Mouse (Mus musculus) small intestine, adult 2 months (tissue): ENCODE data around the gene Pcdh15. TPM values are rescaled to one million over a fixed set of nuclear protein-coding genes. Genes with fewer than 3 reads are reported as not detected.

Source experiments
- H3K27ac ChIP-seq: fragments of 200-500 bp; 2 replicates; pipeline ENCODE4 v1.5.1; 2012; ENCODE audit warnings: low read depth, low read length, control low read depth, inconsistent platforms; ENCODE audit not compliant: insufficient read depth
- H3K27me3 ChIP-seq: fragments of 200-500 bp; 2 replicates; pipeline ENCODE4 v1.6.1; 2012; ENCODE audit warnings: mild to moderate bottlenecking, moderate library complexity, low read length, inconsistent platforms; ENCODE audit not compliant: control insufficient read depth, insufficient read depth
- H3K36me3 ChIP-seq: fragments of 200-500 bp; 2 replicates; pipeline ENCODE4 v1.6.1; 2012; ENCODE audit warnings: mild to moderate bottlenecking, low read length, control low read depth, inconsistent platforms; ENCODE audit not compliant: control insufficient read depth, insufficient read depth
- H3K4me1 ChIP-seq: fragments of 200-500 bp; 2 replicates; pipeline ENCODE4 v1.6.1; 2012; ENCODE audit warnings: low read length, inconsistent platforms, mixed read lengths; ENCODE audit not compliant: control insufficient read depth, insufficient read depth, insufficient read length
- H3K4me3 ChIP-seq: fragments of 200-500 bp; 2 replicates; pipeline ENCODE4 v1.5.1; 2012; ENCODE audit warnings: low read depth, mild to moderate bottlenecking, control low read depth, inconsistent platforms, low read length, moderate library complexity
- CTCF ChIP-seq: fragments of 200-500 bp; IDR thresholded peaks from 2 replicates; pipeline ENCODE4 v1.5.1; 2012; ENCODE audit warnings: low read depth, mild to moderate bottlenecking, control low read depth, inconsistent platforms, low read length, moderate library complexity, mixed read lengths; ENCODE audit not compliant: insufficient replicate concordance, insufficient read length; ENCODE audit errors: extremely low read depth
- POLR2A ChIP-seq: fragments of 200-500 bp; IDR thresholded peaks from 2 replicates; pipeline ENCODE4 v1.6.1; 2012; ENCODE audit warnings: low read depth, mild to moderate bottlenecking, control low read depth, inconsistent platforms, low read length, moderate library complexity
- WGBS: fragments of 180-500 bp; shearing (Covaris S2); methylation state at CpG from one replicate; pipeline ENCODE4 v1.1.7; 2018; 5-methylcytosine and 5-hydroxymethylcytosine counted together
- polyA plus RNA-seq: library from polyadenylated mRNA; depleted of rRNA; stranded (reverse); fragments of >200 nt; gene quantifications from 2 replicates; pipeline ENCODE4 v1.2.3, GENCODE M21; 2012

Pcdh15 gene
- polyA plus RNA-seq, 1 experiment = 0.16 TPM

DNA sequence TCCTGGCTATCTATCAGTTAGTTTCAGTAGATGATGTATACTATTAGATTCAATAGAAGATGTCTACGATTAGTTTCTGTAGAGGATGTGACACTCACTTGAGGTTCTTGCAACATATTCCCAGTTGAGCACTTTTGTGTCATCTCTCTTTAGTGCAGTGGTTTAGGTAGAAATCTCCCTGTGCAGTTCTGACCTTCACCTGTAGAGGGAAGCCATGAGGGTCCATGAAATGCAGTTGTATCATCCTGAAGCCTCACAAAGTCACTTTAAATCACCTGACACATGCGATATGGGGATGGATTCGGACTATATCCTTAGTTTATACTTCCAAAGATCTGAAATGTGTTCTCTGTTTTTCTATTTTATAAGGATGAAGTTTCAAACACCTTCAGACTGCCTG is 822.4 kb downstream of the Pcdh15 start:
- Histone ChIP-seq H3K36me3 (no peaks in the 10 kb centered on the region), H3K27ac (no peak overlapping the region), H3K4me3 (no peak overlapping the region), H3K27me3 (no peaks in the 10 kb centered on the region), H3K4me1 (no peaks in the 10 kb centered on the region)
- WGBS = 59% methylated on average over 3 of the region's 3 CpGs
- TF ChIP-seq POLR2A (no peak), CTCF (no peak)

DNA sequence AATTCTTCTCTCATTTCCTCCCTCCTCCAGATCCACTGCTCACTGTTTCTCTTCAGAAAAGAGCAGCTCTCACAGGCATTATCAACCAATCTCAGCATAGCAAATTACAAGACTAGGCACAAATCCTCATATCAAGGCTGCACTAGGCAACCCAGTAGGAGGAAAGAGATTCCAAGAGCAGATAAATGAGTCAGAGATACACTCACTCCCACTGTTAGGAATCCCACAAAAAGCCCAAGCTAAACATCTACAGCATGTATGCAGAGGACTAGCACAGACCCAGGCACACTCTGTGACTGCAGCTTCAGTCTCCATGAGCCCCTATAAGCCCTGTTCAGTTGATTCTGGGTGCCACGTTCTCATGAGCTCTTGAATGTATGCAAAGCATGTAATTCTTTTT is 829.5 kb downstream of the Pcdh15 start:
- Histone ChIP-seq H3K27ac (no peak overlapping the region), H3K36me3 (no peaks in the 10 kb centered on the region), H3K4me3 (no peak overlapping the region), H3K27me3 (no peaks in the 10 kb centered on the region), H3K4me1 (no peaks in the 10 kb centered on the region)
- 78% methylated on average over 1 of the region's 1 CpGs for WGBS
- no peak for TF ChIP-seq CTCF
- TF ChIP-seq POLR2A = no peak

DNA sequence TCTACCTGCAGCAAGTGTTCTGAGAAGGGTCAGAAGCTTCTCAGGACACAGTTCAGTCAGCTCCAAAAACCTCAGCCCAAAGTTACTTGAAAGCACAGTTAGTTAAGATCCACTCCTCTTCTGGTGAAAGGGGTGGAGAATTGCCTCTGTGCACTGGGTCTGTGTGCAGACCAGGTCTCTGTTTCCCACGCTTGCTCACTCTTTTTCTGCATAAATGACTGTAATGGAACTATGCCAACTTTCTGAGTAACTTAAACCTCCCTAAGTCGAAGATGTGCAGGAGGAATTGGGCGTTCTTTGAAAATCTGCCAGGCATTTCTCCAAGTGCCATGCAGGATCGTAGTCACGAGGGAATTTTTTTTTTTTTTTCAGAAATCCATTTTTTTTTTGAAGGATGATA is 830.6 kb downstream of the Pcdh15 start:
- Histone ChIP-seq H3K27me3 (no peaks in the 10 kb centered on the region), H3K36me3 (no peaks in the 10 kb centered on the region), H3K27ac (no peak overlapping the region), H3K4me3 (no peak overlapping the region), H3K4me1 (no peaks in the 10 kb centered on the region)
- 58% methylated on average over 5 of the region's 5 CpGs for WGBS
- TF ChIP-seq POLR2A = no peak
- TF ChIP-seq CTCF = no peak

DNA sequence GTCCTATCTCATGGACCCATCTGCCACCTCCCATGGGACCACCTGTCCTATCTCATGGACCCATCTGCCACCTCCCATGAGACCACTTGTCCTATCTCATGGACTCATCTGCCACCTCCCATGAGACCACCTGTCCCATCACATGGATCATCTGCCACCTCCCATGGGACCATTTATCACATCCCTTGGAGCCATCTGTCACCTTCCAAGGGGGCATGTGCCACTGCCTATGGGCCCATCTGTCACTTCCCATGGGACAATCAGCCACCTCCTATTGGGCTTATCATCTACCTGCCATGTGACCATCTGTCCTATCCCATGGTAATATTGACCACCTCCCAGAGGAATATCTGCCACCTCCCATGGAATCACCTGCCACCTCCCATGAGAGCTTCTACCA is 832.0 kb downstream of the Pcdh15 start:
- TF ChIP-seq POLR2A (no peak), CTCF (no peak)
- Histone ChIP-seq H3K36me3 (no peaks in the 10 kb centered on the region), H3K27ac (no peak overlapping the region), H3K27me3 (no peaks in the 10 kb centered on the region), H3K4me3 (no peak overlapping the region), H3K4me1 (no peaks in the 10 kb centered on the region)

DNA sequence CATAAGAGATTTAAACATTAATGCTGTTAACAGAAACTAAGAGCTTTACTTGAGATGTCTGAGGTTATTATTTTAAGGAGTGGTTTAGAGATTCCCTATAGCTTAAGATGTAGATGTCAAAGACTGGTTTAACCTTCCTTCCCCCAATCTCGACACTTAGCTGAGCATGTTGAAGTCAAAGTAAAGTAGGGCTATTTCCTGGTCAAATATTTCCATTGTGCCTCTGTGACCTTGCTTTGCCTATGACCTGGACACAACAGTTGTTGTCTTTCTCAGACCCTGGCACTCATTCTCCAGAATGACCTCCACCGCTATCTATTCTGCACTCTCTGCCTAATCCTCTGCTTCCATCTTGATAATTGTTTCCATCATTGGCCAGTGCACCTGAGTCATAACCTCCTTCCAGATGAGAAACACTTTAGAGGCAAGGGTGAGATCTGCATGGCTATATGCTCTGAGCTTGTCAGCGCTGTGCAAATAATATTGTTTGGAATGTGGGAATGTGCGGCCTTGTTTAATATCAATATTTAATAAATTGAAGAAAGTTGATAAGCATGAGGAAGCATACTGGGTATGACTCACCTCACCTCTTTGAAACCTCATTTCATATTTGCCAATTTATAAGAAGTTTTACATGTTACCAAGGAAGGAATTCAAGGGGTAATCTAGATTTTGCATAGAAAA is 833.0 kb downstream of the Pcdh15 start:
- no peaks in the 10 kb centered on the region for H3K36me3 ChIP-seq
- no peak overlapping the region for H3K4me3 ChIP-seq
- H3K27ac ChIP-seq = no peak overlapping the region
- H3K27me3 ChIP-seq = no peaks in the 10 kb centered on the region
- 85% methylated on average over 4 of the region's 4 CpGs for WGBS
- H3K4me1 ChIP-seq = no peaks in the 10 kb centered on the region
- TF ChIP-seq CTCF (no peak), POLR2A (no peak)

DNA sequence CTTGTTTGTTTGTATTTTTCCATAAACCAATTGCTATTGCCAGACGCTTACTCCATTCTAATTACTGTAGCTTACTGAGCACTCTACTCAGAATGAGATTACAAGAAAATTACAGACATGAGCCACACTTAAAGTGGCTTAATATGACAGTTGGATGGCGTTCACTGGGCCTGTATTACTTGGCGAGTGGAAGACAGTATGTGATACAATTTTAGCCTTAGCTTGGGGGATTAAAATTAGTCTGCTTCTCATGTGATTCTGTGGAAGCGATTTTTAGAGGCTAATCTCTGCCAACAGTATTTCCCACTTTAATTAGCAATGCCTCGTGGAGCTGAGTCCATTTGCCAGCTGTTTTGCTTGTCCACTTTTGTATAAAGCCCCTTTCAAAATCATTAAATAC is 837.0 kb downstream of the Pcdh15 start:
- no peaks in the 10 kb centered on the region for H3K4me1 ChIP-seq
- no peaks in the 10 kb centered on the region for H3K27me3 ChIP-seq
- TF ChIP-seq CTCF (no peak), POLR2A (no peak)
- WGBS = 59% methylated on average over 5 of the region's 5 CpGs
- H3K27ac ChIP-seq = no peak overlapping the region
- no peaks in the 10 kb centered on the region for H3K36me3 ChIP-seq
- H3K4me3 ChIP-seq = no peak overlapping the region

DNA sequence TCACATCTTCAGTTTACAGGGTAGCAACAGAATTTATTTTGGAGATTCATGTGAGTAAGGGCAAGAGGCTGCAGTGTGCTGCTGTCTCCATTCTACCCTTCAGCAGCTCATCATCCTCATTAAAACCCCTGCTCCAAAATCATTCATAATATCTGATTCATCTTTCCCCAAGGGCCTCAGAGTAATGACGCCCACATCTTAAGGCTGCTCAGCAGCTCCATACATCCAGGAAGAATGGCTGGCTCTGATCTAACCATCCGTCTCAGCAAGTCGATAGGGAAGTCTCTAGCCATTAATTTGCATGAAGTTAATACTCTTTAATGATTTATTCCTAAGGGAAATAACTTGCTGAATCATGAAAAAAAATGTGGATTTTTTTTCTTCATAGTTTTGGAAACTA is 839.8 kb downstream of the Pcdh15 start:
- TF ChIP-seq POLR2A (no peak), CTCF (no peak)
- H3K4me1 ChIP-seq = no peaks in the 10 kb centered on the region
- H3K36me3 ChIP-seq = no peaks in the 10 kb centered on the region
- no peak overlapping the region for H3K27ac ChIP-seq
- WGBS = 79% methylated on average over 3 of the region's 3 CpGs
- no peak overlapping the region for H3K4me3 ChIP-seq
- H3K27me3 ChIP-seq = no peaks in the 10 kb centered on the region
